Mouse (Mus musculus): ENCODE data around the gene Aff2.

DNA sequence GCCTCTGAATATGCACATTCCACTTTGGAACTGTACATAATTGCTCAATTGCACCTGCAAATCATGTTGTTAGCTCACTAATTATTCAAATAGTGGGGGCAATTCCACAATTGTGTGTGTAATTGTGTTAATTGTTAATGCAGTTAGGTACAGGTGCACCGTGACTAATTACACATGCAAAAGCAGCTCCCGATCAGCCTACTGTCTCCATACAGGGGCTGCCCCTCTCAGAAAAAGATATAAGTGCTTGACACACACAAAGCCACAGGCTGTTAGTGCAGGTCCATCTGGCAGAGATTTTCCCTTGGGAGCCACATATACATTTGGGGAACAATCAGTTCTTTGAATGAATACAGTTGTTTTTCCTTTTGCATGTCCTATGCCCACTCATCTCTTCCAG, 302.9 kb downstream of the Aff2 start:
- TF ChIP-seq CTCF (IDR thresholded peaks at IDR 0.05; ENCODE audit: control insufficient read depth, insufficient read depth, insufficient read length), result no peak
- no peak for TF ChIP-seq MAX (IDR thresholded peaks at IDR 0.05)

Measured in C2C12 (cell line).